Mouse (Mus musculus): ENCODE results near the gene Mia2.
"Not testable (repeated sequence)": the region's sequence is repeated elsewhere in the genome, so short reads cannot be mapped to it uniquely, and the experiment has no call there.

Gene Mia2

GRCm38 (mm10) chr12:59169935-59170334, 74.3 kb downstream of the Mia2 start:
- DNase-seq = no peak

- DNase-seq = no peak
Observed at GRCm38 (mm10) chr12:59177814-59178213, 82.2 kb downstream of the Mia2 start.

GRCm38 (mm10) chr12:59188086-59188682, 92.6 kb downstream of the Mia2 start:
- DNase-seq = no peak

- no peak for DNase-seq
Observed at GRCm38 (mm10) chr12:59193637-59194036, 98.0 kb downstream of the Mia2 start.

- no peak for DNase-seq
Observed at GRCm38 (mm10) chr12:59194341-59195003, 98.9 kb downstream of the Mia2 start.

- peak; percentile 14 for DNase-seq
Observed at GRCm38 (mm10) chr12:59195065-59195464, 99.5 kb downstream of the Mia2 start.

- no peak for DNase-seq
Observed at GRCm38 (mm10) chr12:59195941-59196340, 100.3 kb downstream of the Mia2 start.

- DNase-seq = no peak
Observed at GRCm38 (mm10) chr12:59198750-59199149, 103.2 kb downstream of the Mia2 start.

- no peak for DNase-seq
Observed at GRCm38 (mm10) chr12:59199361-59199760, 103.8 kb downstream of the Mia2 start.

- DNase-seq = no peak
Observed at GRCm38 (mm10) chr12:59205571-59205970, 110.0 kb downstream of the Mia2 start.

- no peak for DNase-seq
Observed at GRCm38 (mm10) chr12:59206208-59206999, 110.8 kb downstream of the Mia2 start.

GRCm38 (mm10) chr12:59207000-59207390, 111.4 kb downstream of the Mia2 start:
- no peak for DNase-seq

GRCm38 (mm10) chr12:59207814-59208213, 112.2 kb downstream of the Mia2 start:
- DNase-seq = no peak

GRCm38 (mm10) chr12:59216176-59216575, 120.6 kb downstream of the Mia2 start:
- no peak for DNase-seq

- no peak for DNase-seq
Observed at GRCm38 (mm10) chr12:59216676-59217266, 121.2 kb downstream of the Mia2 start.

GRCm38 (mm10) chr12:59217331-59217730, 121.7 kb downstream of the Mia2 start:
- no peak for DNase-seq

- peak; percentile 47 for DNase-seq
Observed at GRCm38 (mm10) chr12:59218640-59219321, 123.2 kb downstream of the Mia2 start.

GRCm38 (mm10) chr12:59219325-59220225, 124.0 kb downstream of the Mia2 start, which contains the start of gene Fbxo33:
Gene Fbxo33 (minus strand): TSS chr12:59219725.
- peak; percentile 98 for DNase-seq

GRCm38 (mm10) chr12:59228401-59228800, 132.8 kb downstream of the Mia2 start:
- DNase-seq = no peak

- DNase-seq = no peak
Observed at GRCm38 (mm10) chr12:59238434-59238833, 142.8 kb downstream of the Mia2 start.

- not testable (repeated sequence) for DNase-seq
Observed at GRCm38 (mm10) chr12:59241031-59241430, 145.4 kb downstream of the Mia2 start.

Data from kidney, adult 18-20 months (tissue).